Mouse (Mus musculus): ENCODE results near the gene Eef1e1. TPM values are rescaled to one million over a fixed set of nuclear protein-coding genes. Genes with fewer than 3 reads are reported as not detected.

The Eef1e1 gene
- polyA plus RNA-seq, 1 experiment from 2014 or later: 53.4 TPM

- H3K4me1 ChIP-seq (ENCODE audit: insufficient read depth): no peaks in the 10 kb centered on the region
- 38% methylated on average over 17 of the region's 17 CpGs for WGBS
- TF ChIP-seq CTCF (IDR thresholded peaks at IDR 0.05; ENCODE audit: low read depth): no peak
- H3K4me3 ChIP-seq (ENCODE audit: low read depth, low read length): no peak overlapping the region
- H3K36me3 ChIP-seq (ENCODE audit: insufficient read depth): no peaks in the 10 kb centered on the region
- H3K4me2 ChIP-seq: no peak overlapping the region
- H3K9me3 ChIP-seq (ENCODE audit: low read depth, low read length): no peaks in the 10 kb centered on the region
- ATAC-seq (ENCODE audit: insufficient read depth): peak; percentile 56; the same call in 1 of the 2 replicates
- DNase-seq: peak; percentile 81
- no peak overlapping the region for H3K27ac ChIP-seq (ENCODE audit: low read depth)
- H3K27me3 ChIP-seq (ENCODE audit: insufficient read depth, low read length): no peaks in the 10 kb centered on the region
- no peak overlapping the region for H3K9ac ChIP-seq
Measured at GRCm38 (mm10) chr13:38602243-38602832, 56.5 kb downstream of the Eef1e1 start.

- Histone ChIP-seq H3K27me3 (ENCODE audit: insufficient read depth, low read length) (no peaks in the 10 kb centered on the region), H3K4me2 (no peak overlapping the region), H3K4me1 (ENCODE audit: insufficient read depth) (no peaks in the 10 kb centered on the region), H3K36me3 (ENCODE audit: insufficient read depth) (no peaks in the 10 kb centered on the region), H3K4me3 (ENCODE audit: low read depth, low read length) (no peak overlapping the region), H3K9ac (no peak overlapping the region), H3K27ac (ENCODE audit: low read depth) (no peak overlapping the region), H3K9me3 (ENCODE audit: low read depth, low read length) (no peaks in the 10 kb centered on the region)
- no peak for DNase-seq
- ATAC-seq (ENCODE audit: insufficient read depth): no peak
- no peak for TF ChIP-seq CTCF (IDR thresholded peaks at IDR 0.05; ENCODE audit: low read depth)
- 84% methylated on average over 11 of the region's 11 CpGs for WGBS
Measured at GRCm38 (mm10) chr13:38600811-38601210, 58.0 kb downstream of the Eef1e1 start.

- Histone ChIP-seq H3K9me3 (ENCODE audit: low read depth, low read length) (no peaks in the 10 kb centered on the region), H3K36me3 (ENCODE audit: insufficient read depth) (no peaks in the 10 kb centered on the region), H3K9ac (no peak overlapping the region), H3K4me2 (no peak overlapping the region), H3K27ac (ENCODE audit: low read depth) (no peak overlapping the region), H3K4me1 (ENCODE audit: insufficient read depth) (0 out of 2 replicates have a peak, but pooled peaks cover 3% of the 10 kb centered on the region), H3K27me3 (ENCODE audit: insufficient read depth, low read length) (no peaks in the 10 kb centered on the region), H3K4me3 (ENCODE audit: low read depth, low read length) (no peak overlapping the region)
- 49% methylated on average over 3 of the region's 3 CpGs for WGBS
- DNase-seq (peak; percentile 69), ATAC-seq (ENCODE audit: insufficient read depth) (no peak)
- TF ChIP-seq CTCF (IDR thresholded peaks at IDR 0.05; ENCODE audit: low read depth): peak; percentile 42; the same call in 1 of the 2 replicates
Measured at GRCm38 (mm10) chr13:38597076-38597475, 61.8 kb downstream of the Eef1e1 start.

GRCm38 (mm10) chr13:38596461-38596860 is 62.4 kb downstream of the Eef1e1 start:
- no peak overlapping the region for H3K4me2 ChIP-seq
- H3K9me3 ChIP-seq (ENCODE audit: low read depth, low read length): no peaks in the 10 kb centered on the region
- no peaks in the 10 kb centered on the region for H3K36me3 ChIP-seq (ENCODE audit: insufficient read depth)
- H3K9ac ChIP-seq: no peak overlapping the region
- 84% methylated on average over 4 of the region's 4 CpGs for WGBS
- no peak overlapping the region for H3K4me3 ChIP-seq (ENCODE audit: low read depth, low read length)
- 0 out of 2 replicates have a peak, but pooled peaks cover 3% of the 10 kb centered on the region for H3K4me1 ChIP-seq (ENCODE audit: insufficient read depth)
- no peak for DNase-seq
- ATAC-seq (ENCODE audit: insufficient read depth): no peak
- TF ChIP-seq CTCF (IDR thresholded peaks at IDR 0.05; ENCODE audit: low read depth): no peak
- H3K27ac ChIP-seq (ENCODE audit: low read depth): no peak overlapping the region
- H3K27me3 ChIP-seq (ENCODE audit: insufficient read depth, low read length): no peaks in the 10 kb centered on the region

Other genes starting within 250 kb of the Eef1e1 start
- 290 and 295 TPM in 2 replicates for gene Txndc5, start 130.2 kb downstream of the Eef1e1 start, polyA plus RNA-seq (2014; fragmentation: Nextera tagmentation; extraction: Ambion mirVana)
- 17.6 and 19.3 TPM in 2 replicates for gene Bloc1s5, start 23.9 kb downstream of the Eef1e1 start, polyA plus RNA-seq (2014; fragmentation: Nextera tagmentation; extraction: Ambion mirVana)